In the genomic region with DNA sequence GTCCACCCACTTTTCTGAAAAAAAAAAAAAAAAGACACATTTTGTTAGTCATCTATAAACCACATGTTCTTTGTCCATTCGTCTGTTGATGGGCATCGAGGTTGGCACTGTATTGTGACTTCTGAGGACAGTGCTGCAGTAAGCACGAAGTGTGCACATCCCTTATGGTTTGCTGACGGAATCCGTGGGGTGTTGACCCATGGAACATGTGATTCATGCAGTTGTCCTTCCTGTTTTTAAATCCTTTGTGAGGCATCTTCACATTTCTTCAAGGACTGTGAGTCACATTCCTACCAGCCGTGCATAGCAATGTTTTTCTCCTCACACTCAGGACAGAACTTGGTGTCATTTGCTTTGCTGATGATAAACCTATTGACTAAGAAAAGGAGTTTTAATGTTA, we compare ENCODE assay signal across 27 mouse cellular contexts.
DNase-seq lines count a peak whose midpoint lies in the region; ATAC-seq and TF ChIP-seq lines count a peak whose summit lies in the region.
"Had no signal": no experiment of that assay in that cellular context is flagged by ENCODE, and none has a peak within 500 bp of the region (broad histone marks: within the 10 kb centered on the region; RNA-seq: fewer than 3 reads in every experiment).

No protein-coding gene starts in this region.

- no peaks in the 10 kb centered on the region for H3K36me3 ChIP-seq in CH12.LX (replicated peaks in 1 of 2; ENCODE audit: control insufficient read depth in 1 of 2, insufficient read depth in 1 of 2, low read length in 1 of 2)
- H3K36me3 ChIP-seq in forebrain, embryonic 15.5 days: no peaks in the 10 kb centered on the region
- H3K36me3 ChIP-seq in intestine, embryonic 16.5 days (ENCODE audit: control insufficient read depth, insufficient read depth, low read length): no peaks in the 10 kb centered on the region
- H3K36me3 ChIP-seq: heart, embryonic 12.5 days; hindbrain, embryonic 10.5 days; limb, embryonic 12.5 days; midbrain, embryonic 13.5 days; neural tube, embryonic 12.5 days had no signal

- H3K9ac ChIP-seq in CH12.LX (ENCODE audit: insufficient read depth, low read depth): no peak overlapping the region
- H3K9ac ChIP-seq in forebrain, embryonic 15.5 days (replicated peaks): no peak overlapping the region
- no peak overlapping the region for H3K9ac ChIP-seq in intestine, embryonic 16.5 days (ENCODE audit: low read depth, low read length)
- H3K9ac ChIP-seq: heart, embryonic 12.5 days; limb, embryonic 12.5 days; midbrain, embryonic 13.5 days; neural tube, embryonic 12.5 days had no signal

- in situ Hi-C loops in CH12.LX (cut with MboI; ENCODE audit: low pct_ligation_motif_present, low pct_unique_long_range_greater_than_20kb, low sequenced_read_pairs): no loop called here

- TF ChIP-seq EP300 in CH12.LX (IDR thresholded peaks at IDR 0.05; ENCODE audit: low read length): no peak

- ATAC-seq in CD4-positive, CD25-positive, alpha-beta regulatory T cell, adult 4 months: no peak
- ATAC-seq in forebrain, embryonic 15.5 days (replicated peaks): no peak
- no peak for ATAC-seq in intestine, embryonic 16.5 days
- ATAC-seq: forebrain, embryonic 14.5 days; hindbrain, postnatal 0 days; intestine, postnatal 0 days; midbrain, embryonic 13.5 days had no signal

- H3K79me2 ChIP-seq in CH12.LX (replicated peaks; ENCODE audit: control insufficient read depth, extremely low read depth, insufficient read depth, poor library complexity, severe bottlenecking): no peaks in the 10 kb centered on the region

- dilution Hi-C loops in CH12.LX (cut with MboI; ENCODE audit: extremely low pct_ligation_motif_present, extremely low pct_unique_long_range_greater_than_20kb, low sequenced_read_pairs): no loop called here

- no peak overlapping the region for H3K4me2 ChIP-seq in CH12.LX (ENCODE audit: insufficient read depth, low read depth, poor library complexity, severe bottlenecking)
- H3K4me2 ChIP-seq in forebrain, embryonic 15.5 days (replicated peaks): no peak overlapping the region
- H3K4me2 ChIP-seq in intestine, embryonic 16.5 days (ENCODE audit: low read depth, low read length): no peak overlapping the region
- H3K4me2 ChIP-seq: heart, embryonic 12.5 days; limb, embryonic 12.5 days; liver, embryonic 11.5 days; midbrain, embryonic 13.5 days; neural tube, embryonic 12.5 days had no signal

- H3K4me3 ChIP-seq in CH12.LX (replicated peaks in 1 of 3; ENCODE audit: low read depth in 2 of 3, low read length in 2 of 3, poor library complexity in 1 of 3): no peak overlapping the region
- no peak overlapping the region for H3K4me3 ChIP-seq in embryonic fibroblast, embryonic 13.5 days (ENCODE audit: insufficient read depth, low read length)
- H3K4me3 ChIP-seq in forebrain, embryonic 15.5 days: no peak overlapping the region
- no peak overlapping the region for H3K4me3 ChIP-seq in intestine, embryonic 16.5 days (ENCODE audit: low read length)
- H3K4me3 ChIP-seq: erythroblast, embryonic 14.5 days; heart, embryonic 12.5 days; hindbrain, embryonic 10.5 days; limb, embryonic 12.5 days; megakaryocyte, embryonic 14.5 days; midbrain, embryonic 13.5 days; neural tube, embryonic 12.5 days had no signal

- 88% methylated on average over 6 of the region's 6 CpGs for WGBS in forebrain, embryonic 15.5 days
- WGBS in intestine, embryonic 16.5 days: 81% methylated on average over 6 of the region's 6 CpGs

- no peak for TF ChIP-seq CTCF in CH12.LX (conservative IDR thresholded peaks at IDR 0.05 in 1 of 2, IDR thresholded peaks at IDR 0.05 in 1 of 2; ENCODE audit: low read depth in 2 of 2, low read length in 2 of 2)
- TF ChIP-seq CTCF in embryonic fibroblast, embryonic 13.5 days (IDR thresholded peaks at IDR 0.05; ENCODE audit: borderline replicate concordance, insufficient read depth, low read length): no peak

- peaks cover 0 to 5% of the 10 kb centered on the region in 2 experiments; a peak in 2 of 4 replicates for H3K4me1 ChIP-seq in CH12.LX (ENCODE audit: control insufficient read depth in 1 of 2, insufficient read depth in 2 of 2)
- peaks cover 8% of the 10 kb centered on the region; the same call in 1 of the 2 replicates for H3K4me1 ChIP-seq in embryonic fibroblast, embryonic 13.5 days (ENCODE audit: control insufficient read depth, insufficient read depth, low read length)
- H3K4me1 ChIP-seq in forebrain, embryonic 15.5 days: no peaks in the 10 kb centered on the region
- no peaks in the 10 kb centered on the region for H3K4me1 ChIP-seq in intestine, embryonic 16.5 days (ENCODE audit: control insufficient read depth, insufficient read depth, low read length)
- H3K4me1 ChIP-seq: heart, embryonic 12.5 days; hindbrain, embryonic 10.5 days; limb, embryonic 12.5 days; megakaryocyte, embryonic 14.5 days; midbrain, embryonic 13.5 days; neural tube, embryonic 12.5 days had no signal

- H3K27ac ChIP-seq in CH12.LX (ENCODE audit: insufficient read depth, low read depth): no peak overlapping the region
- H3K27ac ChIP-seq in embryonic fibroblast, embryonic 13.5 days (ENCODE audit: insufficient read depth, low read length): peak overlapping the region; percentile 98
- no peak overlapping the region for H3K27ac ChIP-seq in forebrain, embryonic 15.5 days (replicated peaks)
- H3K27ac ChIP-seq in intestine, embryonic 16.5 days (ENCODE audit: low read length): no peak overlapping the region
- H3K27ac ChIP-seq: hindbrain, embryonic 10.5 days; hindbrain, postnatal 0 days; limb, embryonic 12.5 days; midbrain, embryonic 13.5 days; neural tube, embryonic 12.5 days had no signal

- no peaks in the 10 kb centered on the region for H3K9me3 ChIP-seq in CH12.LX (replicated peaks; ENCODE audit: low read length)
- H3K9me3 ChIP-seq in forebrain, embryonic 15.5 days: no peaks in the 10 kb centered on the region
- H3K9me3 ChIP-seq in intestine, embryonic 16.5 days (ENCODE audit: control insufficient read depth, low read length): no peaks in the 10 kb centered on the region
- H3K9me3 ChIP-seq: heart, embryonic 12.5 days; hindbrain, embryonic 10.5 days; limb, embryonic 12.5 days; midbrain, embryonic 13.5 days; neural tube, embryonic 12.5 days had no signal

- TF ChIP-seq RAD21 in CH12.LX (IDR thresholded peaks at IDR 0.05; ENCODE audit: low read depth, low read length): no peak

- no peaks in the 10 kb centered on the region for H3K27me3 ChIP-seq in CH12.LX (replicated peaks)
- H3K27me3 ChIP-seq in forebrain, embryonic 15.5 days: no peaks in the 10 kb centered on the region
- H3K27me3 ChIP-seq in intestine, embryonic 16.5 days (replicated peaks; ENCODE audit: control insufficient read depth, insufficient read depth, low read length): no peaks in the 10 kb centered on the region
- H3K27me3 ChIP-seq: heart, embryonic 12.5 days; limb, embryonic 12.5 days; megakaryocyte, embryonic 14.5 days; midbrain, embryonic 13.5 days; neural tube, embryonic 12.5 days had no signal

- TF ChIP-seq POLR2A in CH12.LX (IDR thresholded peaks at IDR 0.05; ENCODE audit: low read depth, low read length): no peak
- no peak for TF ChIP-seq POLR2A in embryonic fibroblast, embryonic 13.5 days (IDR thresholded peaks at IDR 0.05; ENCODE audit: low read depth, low read length)

- DNase-seq in CD4-positive, CD25-positive, alpha-beta regulatory T cell, adult 2 months (ENCODE audit: low read depth, low spot score): peak; percentile 1
- DNase-seq in CH12.LX (ENCODE audit: extremely low read depth): peak; percentile 35
- DNase-seq in adrenal gland, postnatal 10 days: peak; percentile 24
- DNase-seq in spleen, postnatal 14 days (ENCODE audit: low spot score in 2 of 2): no peak
- DNase-seq: cerebellum, adult 9-10 months; gastrocnemius, postnatal 14 days; heart, adult 18-20 months; heart, postnatal 10 days; kidney, postnatal 25 days; lung, adult 2 months; right cerebral cortex, postnatal 25 days; thymus, postnatal 25 days had no signal

TF ChIP-seq in CH12.LX, 34 proteins besides CTCF, POLR2A, EP300 and RAD21:
- TF ChIP-seq PAX5 (IDR thresholded peaks at IDR 0.05; ENCODE audit: low read length) (no peak), HCFC1 (IDR thresholded peaks at IDR 0.05; ENCODE audit: low read depth, low read length) (no peak), MAZ (IDR thresholded peaks at IDR 0.05; ENCODE audit: low read depth, low read length) (no peak), BHLHE40 (IDR thresholded peaks at IDR 0.05; ENCODE audit: low read depth, low read length) (peak; percentile 47), JUND (conservative IDR thresholded peaks at IDR 0.05; ENCODE audit: low read depth, low read length) (peak; percentile 56; the same call in 1 of the 2 replicates), KAT2A (IDR thresholded peaks at IDR 0.05; ENCODE audit: insufficient replicate concordance, low read length) (no peak), USF1 (IDR thresholded peaks at IDR 0.05; ENCODE audit: low read depth, low read length) (no peak)
TF ChIP-seq in CH12.LX: peak in this region for 2.

Comparison
In these comparisons a context has a peak if more than half of its experiments do, and no peak if none do; other contexts are left out.
1. DNase-seq: peak in CD4-positive, CD25-positive, alpha-beta regulatory T cell, adult 2 months (single experiment), CH12.LX (single experiment) and adrenal gland, postnatal 10 days (single experiment); none in spleen, postnatal 14 days (0 of 2).